Mouse (Mus musculus) midbrain, postnatal 0 days (tissue): ENCODE data around the gene Foxp1. TPM values are rescaled to one million over a fixed set of nuclear protein-coding genes. Genes with fewer than 3 reads are reported as not detected.
A peak's percentile ranks its signal among the peaks of the same experiment; 100 is the strongest.

Experiments
- ATAC-seq: fragments of 200-750 bp; cut with Nextera tagmentation; 2 replicates; pipeline ENCODE4 v1.8.0; 2017; ENCODE audit warnings: moderate number of reproducible peaks, mild to moderate bottlenecking, moderate TSS enrichment, moderate library complexity; ENCODE audit not compliant: low FRiP score
- DNase-seq: peaks from one replicate; pipeline ENCODE4 v3.0.0-alpha.2; 2015; ENCODE audit warnings: low spot score
- H3K27ac ChIP-seq: fragments of 300-500 bp; sonication (generic); 2 replicates; pipeline ENCODE4 v1.5.1; 2014; ENCODE audit warnings: low read depth, mild to moderate bottlenecking, low read length, mixed read lengths
- H3K27me3 ChIP-seq: fragments of 300-500 bp; sonication (generic); 2 replicates; pipeline ENCODE4 v1.6.1; 2014; ENCODE audit warnings: low read length, control low read depth, mixed read lengths; ENCODE audit not compliant: insufficient read depth
- H3K36me3 ChIP-seq: fragments of 300-500 bp; sonication (generic); 2 replicates; pipeline ENCODE4 v1.6.1; 2014; ENCODE audit warnings: low read length, control low read depth, mixed read lengths; ENCODE audit not compliant: insufficient read depth
- H3K4me1 ChIP-seq: fragments of 300-500 bp; sonication (generic); 2 replicates; pipeline ENCODE4 v1.6.1; 2014; ENCODE audit warnings: mild to moderate bottlenecking, control low read depth, antibody characterized with exemption, low read length, mixed read lengths; ENCODE audit not compliant: insufficient read depth
- H3K4me2 ChIP-seq: fragments of 300-500 bp; sonication (generic); 2 replicates; pipeline ENCODE4 v1.6.1; 2014; ENCODE audit warnings: low read depth, mild to moderate bottlenecking, low read length, mixed read lengths; ENCODE audit not compliant: poor library complexity, severe bottlenecking
- H3K4me3 ChIP-seq: fragments of 300-500 bp; sonication (generic); 2 replicates; pipeline ENCODE4 v1.5.1; 2014; ENCODE audit warnings: low read depth, mild to moderate bottlenecking, low read length, moderate library complexity
- H3K9ac ChIP-seq: fragments of 300-500 bp; sonication (generic); replicated peaks from 2 replicates; pipeline ENCODE4 v1.6.1; 2014; ENCODE audit warnings: mild to moderate bottlenecking, low read length, moderate library complexity, mixed read lengths; ENCODE audit not compliant: poor library complexity, severe bottlenecking
- H3K9me3 ChIP-seq: fragments of 300-500 bp; sonication (generic); 2 replicates; pipeline ENCODE4 v1.6.1; 2016; ENCODE audit warnings: low read length, control low read depth
- CTCF ChIP-seq: IDR thresholded peaks from 2 replicates; pipeline ENCODE4 v1.5.1; 2016; ENCODE audit warnings: antibody characterized with exemption, mild to moderate bottlenecking
- WGBS: fragments of 180-500 bp; shearing (Covaris S2); extraction: QIAGEN DNeasy Blood & Tissue Kit; methylation state at CpG from one replicate; pipeline ENCODE4 v1.1.7; 2014; 5-methylcytosine and 5-hydroxymethylcytosine counted together
- polyA plus RNA-seq: library from polyadenylated mRNA; unstranded; fragments of >200 nt; fragmentation: Nextera tagmentation; extraction: Ambion mirVana; gene quantifications from 2 replicates; pipeline ENCODE4 v1.2.1, GENCODE M21; 2015
- total RNA-seq: library from RNA; depleted of rRNA; stranded (reverse); fragments of >200 nt; gene quantifications from 2 replicates; pipeline ENCODE4 v1.2.3, GENCODE M21; 2014

The Foxp1 gene
- total and polyA plus RNA-seq, 2 experiments from 2014 or later: 71.1 to 74.3 TPM

DNA sequence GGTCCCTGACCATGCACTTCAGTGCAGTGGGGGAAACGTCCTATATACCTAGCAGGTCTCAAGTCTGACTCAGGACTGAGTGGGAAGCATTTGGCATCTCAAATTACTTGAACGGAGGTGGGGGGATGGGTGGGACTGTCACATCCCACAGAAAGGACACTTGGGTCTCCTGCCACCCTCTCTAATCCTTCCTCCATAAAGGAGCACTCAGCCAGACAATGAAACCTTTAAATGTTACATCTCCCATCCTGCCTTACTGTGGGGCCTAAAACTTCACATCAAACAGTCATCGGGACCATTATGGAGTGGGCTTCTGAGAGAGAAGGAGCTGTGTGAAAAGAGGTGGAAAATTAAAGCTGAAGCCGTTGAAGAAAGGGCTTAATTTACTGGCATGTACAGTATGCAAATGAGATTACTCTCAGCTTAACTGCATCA, 321.2 kb downstream of the Foxp1 start:
- H3K36me3 ChIP-seq: no peaks in the 10 kb centered on the region
- no peaks in the 10 kb centered on the region for H3K9me3 ChIP-seq
- no peaks in the 10 kb centered on the region for H3K27me3 ChIP-seq
- no peak overlapping the region for H3K27ac ChIP-seq
- no peak for DNase-seq
- no peak overlapping the region for H3K4me3 ChIP-seq
- H3K9ac ChIP-seq: no peak overlapping the region
- TF ChIP-seq CTCF: no peak
- 0 out of 2 replicates have a peak, but pooled peaks cover 4% of the 10 kb centered on the region for H3K4me1 ChIP-seq
- no peak overlapping the region for H3K4me2 ChIP-seq
- 8% methylated on average over 4 of the region's 4 CpGs for WGBS
- ATAC-seq: 0 out of 2 replicates have a peak, but pooled peaks have one; percentile 44

GRCm38 (mm10) chr6:99200656-99201055, 321.9 kb downstream of the Foxp1 start:
- Histone ChIP-seq H3K4me1 (0 out of 2 replicates have a peak, but pooled peaks cover 4% of the 10 kb centered on the region), H3K27ac (no peak overlapping the region), H3K9me3 (no peaks in the 10 kb centered on the region), H3K27me3 (no peaks in the 10 kb centered on the region), H3K4me3 (no peak overlapping the region), H3K36me3 (no peaks in the 10 kb centered on the region), H3K9ac (no peak overlapping the region), H3K4me2 (peak overlapping the region; percentile 13; the same call in 1 of the 2 replicates)
- WGBS: 16% methylated on average over 11 of the region's 11 CpGs
- peak; percentile 33 for DNase-seq
- peak; percentile 21; the same call in 1 of the 2 replicates for TF ChIP-seq CTCF
- ATAC-seq: no peak

GRCm38 (mm10) chr6:99199277-99199676, 323.2 kb downstream of the Foxp1 start:
- WGBS: 88% methylated on average over 4 of the region's 4 CpGs
- H3K27ac ChIP-seq: no peak overlapping the region
- DNase-seq (no peak), ATAC-seq (no peak)
- H3K27me3 ChIP-seq: no peaks in the 10 kb centered on the region
- TF ChIP-seq CTCF: no peak
- no peaks in the 10 kb centered on the region for H3K9me3 ChIP-seq
- no peak overlapping the region for H3K4me3 ChIP-seq
- H3K36me3 ChIP-seq: no peaks in the 10 kb centered on the region
- H3K4me2 ChIP-seq: no peak overlapping the region
- H3K4me1 ChIP-seq: 0 out of 2 replicates have a peak, but pooled peaks cover 4% of the 10 kb centered on the region
- H3K9ac ChIP-seq: no peak overlapping the region

DNA sequence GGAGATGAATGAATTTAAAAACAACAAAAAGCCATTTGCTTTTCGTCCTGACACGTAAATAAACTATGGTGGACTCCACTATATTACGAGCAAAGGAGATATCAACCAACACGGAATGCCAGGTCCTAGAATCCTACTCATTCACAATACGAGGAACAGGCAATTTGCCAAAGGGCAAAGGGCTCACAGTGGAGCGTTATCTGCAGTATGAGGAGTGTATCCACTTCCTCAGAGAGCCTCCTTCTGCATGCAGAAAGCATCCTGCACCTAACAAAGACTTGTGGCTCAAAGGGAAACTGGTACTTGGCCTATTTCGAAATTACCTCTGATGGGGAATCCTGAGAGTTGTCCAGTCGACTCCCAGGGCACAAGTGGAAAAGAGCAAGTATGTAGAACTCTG, 328.8 kb downstream of the Foxp1 start:
- H3K27me3 ChIP-seq: no peaks in the 10 kb centered on the region
- no peak for ATAC-seq
- no peak overlapping the region for H3K4me3 ChIP-seq
- no peak overlapping the region for H3K9ac ChIP-seq
- 64% methylated on average over 8 of the region's 8 CpGs for WGBS
- H3K9me3 ChIP-seq: no peaks in the 10 kb centered on the region
- no peak for DNase-seq
- H3K36me3 ChIP-seq: no peaks in the 10 kb centered on the region
- H3K4me2 ChIP-seq: no peak overlapping the region
- TF ChIP-seq CTCF: no peak
- 0 out of 2 replicates have a peak, but pooled peaks cover 6% of the 10 kb centered on the region for H3K4me1 ChIP-seq
- no peak overlapping the region for H3K27ac ChIP-seq

DNA sequence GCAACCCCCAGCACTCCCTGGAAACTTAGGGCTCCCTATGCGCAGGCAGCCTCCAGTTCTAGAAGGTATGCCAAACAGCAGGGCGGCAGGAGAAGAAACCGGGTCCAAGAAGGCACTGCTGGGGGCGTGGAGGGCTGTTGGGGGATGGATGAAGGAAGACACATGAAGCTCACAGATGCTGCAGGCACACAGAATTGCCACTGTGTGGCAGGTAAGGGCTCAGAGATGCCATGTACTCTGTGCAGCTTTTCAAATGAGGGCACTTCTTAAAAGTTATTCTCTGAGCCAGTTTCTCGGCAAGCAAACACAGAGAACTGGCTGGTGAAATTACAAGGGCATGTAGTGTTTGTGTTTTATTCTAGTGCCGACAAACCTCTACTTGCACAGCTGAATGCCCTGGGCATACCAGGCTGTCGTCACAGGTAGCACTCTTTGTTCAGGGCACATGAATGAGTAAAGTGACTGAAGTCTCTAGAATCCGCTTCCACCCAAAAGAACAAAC, 330.8 kb downstream of the Foxp1 start:
- DNase-seq (peak; percentile 50), ATAC-seq (0 out of 2 replicates have a peak, but pooled peaks have one; percentile 23)
- Histone ChIP-seq H3K4me3 (no peak overlapping the region), H3K9ac (no peak overlapping the region), H3K9me3 (no peaks in the 10 kb centered on the region), H3K27ac (no peak overlapping the region), H3K4me2 (no peak overlapping the region; the same call in 1 of the 2 replicates), H3K27me3 (no peaks in the 10 kb centered on the region), H3K36me3 (no peaks in the 10 kb centered on the region), H3K4me1 (0 out of 2 replicates have a peak, but pooled peaks cover 6% of the 10 kb centered on the region)
- TF ChIP-seq CTCF: peak; percentile 51
- WGBS: 51% methylated on average over 8 of the region's 8 CpGs

DNA sequence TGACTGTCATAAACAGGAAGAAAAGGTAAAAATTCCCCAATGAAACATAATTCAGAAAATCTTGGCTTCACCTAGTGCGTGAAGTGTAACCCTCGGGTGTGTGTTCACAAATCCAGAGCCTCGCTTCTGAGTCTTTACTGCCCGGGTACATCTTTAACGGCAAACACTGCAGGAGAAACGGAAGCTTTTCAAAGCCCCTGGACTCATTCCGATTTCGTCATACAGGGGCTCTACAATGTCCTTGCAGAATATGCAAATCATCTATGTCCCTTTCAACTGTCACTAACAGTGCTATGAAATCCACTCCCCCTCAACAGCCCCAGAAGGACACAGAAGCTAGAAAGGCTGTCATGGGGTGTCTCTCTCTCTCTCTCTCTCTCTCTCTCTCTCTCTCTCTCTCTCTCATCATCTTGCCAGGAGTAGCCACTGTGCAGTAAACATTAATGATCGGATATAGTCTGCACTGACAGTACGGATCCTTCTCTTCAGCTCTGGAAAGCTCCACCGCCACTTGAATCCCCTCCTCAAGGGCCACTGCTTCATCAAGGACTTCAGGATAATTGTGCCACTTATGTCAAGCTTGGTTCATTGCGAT, 331.4 kb downstream of the Foxp1 start:
- TF ChIP-seq CTCF: no peak
- H3K36me3 ChIP-seq: no peaks in the 10 kb centered on the region
- ATAC-seq (no peak), DNase-seq (no peak)
- no peak overlapping the region for H3K4me3 ChIP-seq
- peak overlapping the region; percentile 28 for H3K4me2 ChIP-seq
- 23% methylated on average over 12 of the region's 12 CpGs for WGBS
- no peaks in the 10 kb centered on the region for H3K27me3 ChIP-seq
- no peak overlapping the region for H3K27ac ChIP-seq
- H3K4me1 ChIP-seq: 0 out of 2 replicates have a peak, but pooled peaks cover 6% of the 10 kb centered on the region
- no peak overlapping the region for H3K9ac ChIP-seq
- no peaks in the 10 kb centered on the region for H3K9me3 ChIP-seq
